Comparison of ENCODE assay signal across 27 mouse cellular contexts in genomic region chr9:98397211-98397610, GRCm38 (mm10).
"Had no signal": no experiment of that assay in that cellular context is flagged by ENCODE, and none has a peak within 500 bp of the region (broad histone marks: within the 10 kb centered on the region; RNA-seq: fewer than 3 reads in every experiment).

No protein-coding gene starts in this region.

- H3K9me3 ChIP-seq: embryonic facial prominence, embryonic 10.5 days; embryonic facial prominence, embryonic 12.5 days; embryonic facial prominence, embryonic 13.5 days; embryonic facial prominence, embryonic 15.5 days; forebrain, embryonic 10.5 days; forebrain, embryonic 12.5 days; forebrain, embryonic 13.5 days; forebrain, embryonic 15.5 days had no signal

- H3K4me3 ChIP-seq: embryonic facial prominence, embryonic 10.5 days; embryonic facial prominence, embryonic 12.5 days; embryonic facial prominence, embryonic 13.5 days; embryonic facial prominence, embryonic 15.5 days; erythroblast, embryonic 14.5 days; forebrain, embryonic 10.5 days; forebrain, embryonic 12.5 days; forebrain, embryonic 13.5 days; forebrain, embryonic 15.5 days; gastrocnemius, adult 2 months had no signal

- H3K9ac ChIP-seq: embryonic facial prominence, embryonic 12.5 days; embryonic facial prominence, embryonic 13.5 days; embryonic facial prominence, embryonic 15.5 days; forebrain, embryonic 12.5 days; forebrain, embryonic 13.5 days; forebrain, embryonic 15.5 days; forebrain, postnatal 0 days had no signal

- ATAC-seq: forebrain, embryonic 13.5 days; forebrain, embryonic 14.5 days; forebrain, embryonic 15.5 days; forebrain, embryonic 16.5 days; forebrain, postnatal 0 days had no signal

- H3K27ac ChIP-seq: embryonic facial prominence, embryonic 10.5 days; embryonic facial prominence, embryonic 12.5 days; embryonic facial prominence, embryonic 13.5 days; embryonic facial prominence, embryonic 15.5 days; forebrain, embryonic 10.5 days; forebrain, embryonic 12.5 days; forebrain, embryonic 13.5 days; forebrain, embryonic 15.5 days; gastrocnemius, adult 2 months had no signal

- H3K4me1 ChIP-seq: embryonic facial prominence, embryonic 10.5 days; embryonic facial prominence, embryonic 12.5 days; embryonic facial prominence, embryonic 13.5 days; embryonic facial prominence, embryonic 15.5 days had no signal

- H3K27me3 ChIP-seq: embryonic facial prominence, embryonic 12.5 days; embryonic facial prominence, embryonic 13.5 days; embryonic facial prominence, embryonic 15.5 days; forebrain, embryonic 12.5 days; forebrain, embryonic 13.5 days; forebrain, embryonic 15.5 days had no signal

- H3K4me2 ChIP-seq: embryonic facial prominence, embryonic 12.5 days; embryonic facial prominence, embryonic 13.5 days; embryonic facial prominence, embryonic 15.5 days; forebrain, embryonic 12.5 days; forebrain, embryonic 13.5 days; forebrain, embryonic 15.5 days had no signal

- DNase-seq: cerebellum, adult 18-20 months; cerebellum, adult 2 months; cerebellum, adult 8-10 months; cerebellum, adult 9-10 months; cerebellum, adult 9-11 months; cerebellum, postnatal 10 days; cerebellum, postnatal 14 days; cerebellum, postnatal 25 days; cerebellum, postnatal 36 days; embryo, embryonic 11 days; forebrain, postnatal 0 days; gastrocnemius, adult 2 months; gastrocnemius, postnatal 10 days; gastrocnemius, postnatal 14 days; gastrocnemius, postnatal 25 days; gastrocnemius, postnatal 36 days had no signal

- H3K36me3 ChIP-seq: embryonic facial prominence, embryonic 10.5 days; embryonic facial prominence, embryonic 12.5 days; embryonic facial prominence, embryonic 13.5 days; embryonic facial prominence, embryonic 15.5 days; forebrain, embryonic 10.5 days; forebrain, embryonic 12.5 days; forebrain, embryonic 15.5 days had no signal
